Mouse (Mus musculus) urinary bladder, postnatal 0 days (tissue): ENCODE measurements around the gene Dner. TPM values are rescaled to one million over a fixed set of nuclear protein-coding genes. Genes with fewer than 3 reads are reported as not detected.

ENCODE experiments used
- microRNA-seq: library from miRNA; unstranded; fragments of <30 nt; microRNA quantifications from one replicate; pipeline ENCODE4, GENCODE M21; 2016
- polyA plus RNA-seq: library from polyadenylated mRNA; unstranded; fragments of >200 nt; fragmentation: Nextera tagmentation; extraction: Ambion mirVana; gene quantifications from 2 replicates; pipeline ENCODE4 v1.2.1, GENCODE M21; 2015

Dner gene
- polyA plus RNA-seq: 2.0 and 2.3 TPM in 2 replicates

GRCm38 (mm10) chr1:84695517-84696411 lies at the start of gene Dner:
TSS of gene Dner (minus strand) at chr1:84696221.

GRCm38 (mm10) chr1:84363967-84364366 lies 332.1 kb downstream of the Dner start, which contains the start of gene Pid1:
TSS of gene Pid1 (minus strand) at chr1:84364180.

Small RNA genes within 50 kb of the gene (microRNA-seq; reads per million reads assigned to microRNA genes)
- not detected for gene Mir5126

Other genes with a start within 250 kb of the Dner start
- gene Fbxo36, start 143.6 kb upstream of the Dner start, polyA plus RNA-seq: 8.4 and 10.7 TPM in 2 replicates
- gene Trip12, start 144.3 kb upstream of the Dner start, polyA plus RNA-seq: 29.2 and 38.6 TPM in 2 replicates
- 1.4 and 2.7 TPM in 2 replicates for gene Slc16a14, start 238.9 kb upstream of the Dner start, polyA plus RNA-seq